Mouse (Mus musculus) ZHBTc4 (cell line): ENCODE data around the gene Slc7a11.
A peak's percentile ranks its signal among the peaks of the same experiment; 100 is the strongest.

Experiments
- DNase-seq: peaks from one replicate; pipeline ENCODE4 v3.0.0-alpha.2; 2011; ENCODE audit warnings: low read depth, low spot score

Gene Slc7a11

GRCm38 (mm10) chr3:50001635-50002034 lies 441.8 kb downstream of the Slc7a11 start:
- no peak for DNase-seq

GRCm38 (mm10) chr3:49992891-49993290 lies 450.5 kb downstream of the Slc7a11 start:
- DNase-seq: no peak

GRCm38 (mm10) chr3:49987236-49987635 lies 456.2 kb downstream of the Slc7a11 start:
- no peak for DNase-seq

GRCm38 (mm10) chr3:49984795-49985194 lies 458.6 kb downstream of the Slc7a11 start:
- no peak for DNase-seq

- no peak for DNase-seq
These were observed 459.8 kb downstream of the Slc7a11 start for GRCm38 (mm10) chr3:49983429-49984268.

DNA sequence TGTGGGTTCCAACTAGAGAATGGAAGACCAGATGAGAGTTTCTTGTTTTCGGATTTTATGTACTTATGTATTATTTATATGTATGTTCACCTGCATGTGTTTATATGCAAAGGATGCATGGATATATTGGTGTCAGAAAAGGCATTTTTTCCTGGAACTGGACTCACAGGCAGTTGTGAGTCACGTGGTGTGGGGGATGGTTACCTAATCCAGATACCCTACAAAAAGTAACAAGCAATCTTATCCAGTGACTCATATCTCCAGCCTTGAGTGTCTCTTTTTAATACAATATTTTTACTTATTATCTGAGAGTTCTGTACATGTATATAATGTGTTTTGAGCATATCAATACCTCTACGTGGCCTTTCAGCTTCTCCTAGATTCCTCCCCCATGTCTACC lies 469.4 kb downstream of the Slc7a11 start:
- DNase-seq: no peak

DNA sequence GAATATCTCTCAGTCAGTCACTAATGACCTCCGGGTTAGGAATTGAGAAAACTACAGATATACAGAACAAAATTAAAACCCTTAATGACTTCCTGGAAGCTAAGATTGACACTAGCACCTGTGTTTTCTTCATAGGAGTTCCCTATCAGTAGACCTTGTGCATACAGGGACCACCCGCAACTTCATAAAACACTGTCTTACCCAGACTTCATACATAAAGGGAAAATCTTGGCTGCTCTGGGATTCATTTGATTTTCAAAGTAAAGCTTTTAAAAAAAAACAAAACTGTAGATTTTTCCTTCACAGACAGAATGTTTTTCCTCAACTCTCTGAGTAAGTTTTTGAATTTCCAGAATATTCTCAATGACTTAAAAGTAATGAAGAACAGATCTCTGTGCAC lies 477.8 kb downstream of the Slc7a11 start:
- no peak for DNase-seq

GRCm38 (mm10) chr3:49960581-49960980 lies 482.8 kb downstream of the Slc7a11 start:
- DNase-seq: no peak

DNA sequence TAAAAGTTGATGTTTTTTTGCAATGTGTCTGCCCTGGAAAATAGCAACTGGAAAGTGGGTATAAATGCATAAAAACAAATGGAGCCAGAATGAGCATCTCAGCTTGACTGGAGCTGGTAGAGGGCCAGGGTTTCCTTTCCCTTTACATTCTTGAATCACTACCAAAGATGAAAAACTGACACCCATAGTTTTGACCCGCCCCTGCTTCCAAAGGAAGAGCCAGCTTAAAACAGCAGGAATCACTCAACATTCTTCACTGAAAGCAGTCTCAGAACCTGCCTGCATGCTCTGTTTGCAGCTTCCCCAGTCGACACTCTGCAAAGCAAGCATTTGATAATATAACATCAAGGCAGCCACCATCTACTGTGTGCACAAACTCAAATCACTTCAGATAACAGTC lies 496.6 kb downstream of the Slc7a11 start:
- DNase-seq: no peak

GRCm38 (mm10) chr3:49944783-49945182 lies 498.6 kb downstream of the Slc7a11 start:
- DNase-seq: no peak

DNA sequence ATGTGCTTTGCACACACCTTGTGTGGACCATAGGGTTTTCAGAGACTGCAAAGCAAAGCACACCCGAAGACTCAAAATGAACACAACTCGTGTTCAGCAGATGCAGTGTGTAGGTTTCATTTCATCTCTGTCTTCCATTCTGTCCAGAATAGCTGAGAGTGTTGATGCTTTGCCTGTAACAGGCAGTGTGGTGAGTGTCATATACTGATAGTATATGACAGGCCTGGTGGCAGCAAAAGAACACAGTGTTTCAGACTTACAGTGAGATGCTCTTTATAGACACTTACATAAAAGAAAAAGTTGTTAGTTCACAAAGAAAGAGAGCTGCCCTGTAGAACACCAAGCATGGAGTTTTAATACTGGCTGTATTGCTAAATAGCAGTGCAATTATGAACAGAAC lies 505.8 kb downstream of the Slc7a11 start:
- DNase-seq: no peak

- DNase-seq: no peak
These were observed 513.9 kb downstream of the Slc7a11 start for GRCm38 (mm10) chr3:49929496-49929895.

GRCm38 (mm10) chr3:49928509-49929263 lies 514.7 kb downstream of the Slc7a11 start:
- DNase-seq: no peak

DNA sequence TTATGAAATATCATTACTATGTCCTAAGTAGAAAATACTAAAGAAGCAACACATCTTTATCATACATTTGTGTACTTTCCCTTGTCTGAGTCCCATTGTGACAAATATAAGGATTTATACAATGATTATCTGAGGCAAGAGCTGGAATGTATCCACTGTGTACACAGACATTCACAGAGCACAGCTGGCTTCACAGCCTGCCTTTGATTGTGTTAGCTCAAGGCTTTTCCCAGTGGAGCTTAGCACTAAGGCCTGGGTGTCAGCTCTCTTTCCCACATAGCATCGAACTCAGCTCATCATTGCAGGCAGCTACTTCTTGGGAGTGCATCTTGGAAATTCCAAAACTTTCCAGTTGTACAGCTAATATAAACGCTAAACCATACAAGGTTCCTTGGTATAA lies 529.5 kb downstream of the Slc7a11 start:
- DNase-seq: no peak

GRCm38 (mm10) chr3:49910922-49911321 lies 532.5 kb downstream of the Slc7a11 start:
- DNase-seq: no peak

DNA sequence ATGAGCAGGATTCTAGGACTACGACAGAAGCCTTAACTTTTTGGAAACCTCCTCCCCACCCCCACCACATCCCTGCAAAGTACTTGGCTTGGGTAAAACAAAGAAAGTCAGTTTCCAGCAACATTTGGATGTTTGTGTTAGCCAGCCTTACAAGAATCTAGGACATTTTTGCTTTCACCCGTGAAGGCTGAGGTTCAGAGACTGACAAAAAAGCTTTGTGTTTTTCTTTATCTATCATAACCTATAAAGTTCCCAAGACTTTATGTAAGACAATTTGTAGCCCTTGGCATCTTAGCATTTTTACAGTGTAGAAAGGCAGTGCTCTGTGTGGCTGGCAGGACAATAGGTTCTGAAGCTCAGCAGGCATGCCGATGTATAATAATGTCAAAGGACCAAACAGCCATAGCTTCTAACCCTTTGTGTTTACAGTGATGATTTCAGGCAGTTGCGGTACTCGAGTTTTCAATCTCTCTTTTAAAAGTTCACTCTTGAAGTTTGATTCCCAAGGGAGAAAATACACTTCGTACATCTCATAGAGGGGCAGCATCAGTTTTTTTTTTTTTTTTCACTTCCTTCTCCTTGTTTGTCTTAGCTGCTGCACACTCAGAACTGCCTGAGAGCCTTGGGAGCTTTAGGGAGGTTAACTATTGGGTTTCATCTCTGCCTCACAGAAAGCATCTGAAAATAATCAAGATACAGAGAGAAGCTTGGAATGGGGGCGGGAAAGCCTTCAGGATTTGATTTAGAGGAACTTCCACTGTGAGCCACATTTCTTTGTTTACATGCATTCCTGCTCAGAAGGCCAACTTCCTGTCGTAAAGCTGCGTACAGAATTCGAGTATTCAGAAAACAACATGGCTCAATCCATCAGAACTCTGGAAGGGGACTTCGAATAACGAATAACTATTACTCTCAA lies 534.7 kb downstream of the Slc7a11 start:
- peak; percentile 3 for DNase-seq

DNA sequence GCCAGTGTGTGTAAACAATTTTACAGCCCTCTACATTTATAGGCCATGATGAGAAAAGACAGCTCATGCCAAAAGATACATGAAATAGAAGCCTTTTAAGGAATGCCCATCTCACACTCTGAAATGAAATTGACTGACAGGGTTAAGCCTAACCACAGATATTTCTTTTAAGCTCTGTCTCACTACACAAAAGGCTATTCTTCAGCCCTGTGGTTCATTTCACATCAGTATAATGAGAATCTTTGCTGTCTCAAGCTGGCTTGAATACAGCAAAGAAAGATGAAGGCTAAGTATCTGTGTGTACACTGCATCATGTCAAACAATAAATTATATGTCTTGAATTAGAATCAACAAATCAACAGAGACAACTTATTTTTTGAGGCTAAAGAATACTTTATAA lies 549.5 kb downstream of the Slc7a11 start:
- DNase-seq: no peak

GRCm38 (mm10) chr3:49887359-49887758 lies 556.1 kb downstream of the Slc7a11 start:
- no peak for DNase-seq

GRCm38 (mm10) chr3:49886220-49886945 lies 557.0 kb downstream of the Slc7a11 start:
- DNase-seq: no peak

GRCm38 (mm10) chr3:49880496-49880895 lies 562.9 kb downstream of the Slc7a11 start:
- DNase-seq: no peak

DNA sequence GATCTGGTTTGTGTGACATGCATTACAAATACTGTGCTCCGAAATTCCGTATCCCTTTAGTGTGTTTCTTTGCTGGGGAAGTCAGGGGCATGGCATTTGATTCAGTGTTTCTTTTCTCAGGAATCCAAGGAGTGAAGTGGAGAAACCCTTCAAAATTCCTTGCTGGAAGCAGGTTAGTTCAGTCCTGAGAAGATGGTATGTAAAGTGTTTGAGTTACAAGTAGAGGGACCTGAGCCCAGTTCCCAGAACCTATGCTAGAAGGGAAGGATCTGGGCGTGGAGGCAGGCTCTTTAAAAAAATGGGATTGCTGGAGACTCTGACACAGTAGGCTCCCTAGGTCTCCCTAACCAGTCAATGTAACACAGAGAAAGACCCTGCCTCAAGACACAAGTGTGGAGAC lies 572.6 kb downstream of the Slc7a11 start:
- no peak for DNase-seq
